Mouse (Mus musculus): ENCODE data around the gene Camta1. TPM values are rescaled to one million over a fixed set of nuclear protein-coding genes. Genes with fewer than 3 reads are reported as not detected.

Camta1 gene
- polyA plus RNA-seq (2015; fragmentation: Illumina TruSeq; extraction: RNeasy Lipid Tissue Mini Kit (QIAGEN cat#74804); ENCODE audit: insufficient read depth, low replicate concordance) = 45.7 TPM

GRCm38 (mm10) chr4:151861806-151862739 is at the start of gene Camta1:
Camta1 (minus strand) TSS chr4:151861876.

GRCm38 (mm10) chr4:151089270-151089669 is 772.4 kb downstream of the Camta1 start, which contains the start of gene Gm13090:
Gm13090 (plus strand) TSS chr4:151089570.

GRCm38 (mm10) chr4:151057347-151058321 is 804.0 kb downstream of the Camta1 start, which contains the start of gene Vamp3:
Vamp3 (minus strand) TSS chr4:151057963.

GRCm38 (mm10) chr4:151044037-151044943 is 817.4 kb downstream of the Camta1 start, which contains the start of gene Per3:
Per3 (minus strand) TSS chr4:151044665.

GRCm38 (mm10) chr4:150996797-150997196 is 864.9 kb downstream of the Camta1 start, which contains the start of gene Uts2:
Uts2 (plus strand) TSS chr4:150997097.

GRCm38 (mm10) chr4:150914290-150914733 is 947.4 kb downstream of the Camta1 start, which contains the start of the genes Park7 and Tnfrsf9:
Park7 (minus strand) TSS chr4:150914437.
Tnfrsf9 (plus strand) TSS chr4:150914562.

Other genes with a start within 250 kb of the Camta1 start
- gene Dnajc11, start 71.8 kb upstream of the Camta1 start, polyA plus RNA-seq (2015; fragmentation: Illumina TruSeq; extraction: RNeasy Lipid Tissue Mini Kit (QIAGEN cat#74804); ENCODE audit: insufficient read depth, low replicate concordance) = 55.6 TPM
- gene Thap3, start 127.1 kb upstream of the Camta1 start, polyA plus RNA-seq (2015; fragmentation: Illumina TruSeq; extraction: RNeasy Lipid Tissue Mini Kit (QIAGEN cat#74804); ENCODE audit: insufficient read depth, low replicate concordance) = 7.9 TPM
- gene Phf13, start 134.4 kb upstream of the Camta1 start, polyA plus RNA-seq (2015; fragmentation: Illumina TruSeq; extraction: RNeasy Lipid Tissue Mini Kit (QIAGEN cat#74804); ENCODE audit: insufficient read depth, low replicate concordance) = 6.4 TPM
- gene Klhl21, start 146.9 kb upstream of the Camta1 start, polyA plus RNA-seq (2015; fragmentation: Illumina TruSeq; extraction: RNeasy Lipid Tissue Mini Kit (QIAGEN cat#74804); ENCODE audit: insufficient read depth, low replicate concordance) = 7.9 TPM
- 9.2 TPM for gene Zbtb48, start 165.8 kb upstream of the Camta1 start, polyA plus RNA-seq (2015; fragmentation: Illumina TruSeq; extraction: RNeasy Lipid Tissue Mini Kit (QIAGEN cat#74804); ENCODE audit: insufficient read depth, low replicate concordance)
- not detected for gene Tas1r1, start 176.7 kb upstream of the Camta1 start, polyA plus RNA-seq (2015; fragmentation: Illumina TruSeq; extraction: RNeasy Lipid Tissue Mini Kit (QIAGEN cat#74804); ENCODE audit: insufficient read depth, low replicate concordance)
- gene Nol9, start 177.4 kb upstream of the Camta1 start, polyA plus RNA-seq (2015; fragmentation: Illumina TruSeq; extraction: RNeasy Lipid Tissue Mini Kit (QIAGEN cat#74804); ENCODE audit: insufficient read depth, low replicate concordance) = 29.8 TPM
- 1.6 TPM for gene Plekhg5, start 210.6 kb upstream of the Camta1 start, polyA plus RNA-seq (2015; fragmentation: Illumina TruSeq; extraction: RNeasy Lipid Tissue Mini Kit (QIAGEN cat#74804); ENCODE audit: insufficient read depth, low replicate concordance)